Mouse (Mus musculus) brain, adult 10 weeks (tissue): ENCODE measurements around the gene Slc26a11. TPM values are rescaled to one million over a fixed set of nuclear protein-coding genes. Genes with fewer than 3 reads are reported as not detected.

Source experiments
- polyA plus RNA-seq: library from polyadenylated mRNA; stranded (reverse); fragments of 350-450 nt; fragmentation: Illumina TruSeq; extraction: RNeasy Lipid Tissue Mini Kit (QIAGEN cat#74804); gene quantifications from one replicate; pipeline ENCODE4 v1.2.3, GENCODE M21; 2015; ENCODE audit warnings: low read depth, low replicate concordance

Slc26a11 gene
- 4.3 TPM for polyA plus RNA-seq

DNA sequence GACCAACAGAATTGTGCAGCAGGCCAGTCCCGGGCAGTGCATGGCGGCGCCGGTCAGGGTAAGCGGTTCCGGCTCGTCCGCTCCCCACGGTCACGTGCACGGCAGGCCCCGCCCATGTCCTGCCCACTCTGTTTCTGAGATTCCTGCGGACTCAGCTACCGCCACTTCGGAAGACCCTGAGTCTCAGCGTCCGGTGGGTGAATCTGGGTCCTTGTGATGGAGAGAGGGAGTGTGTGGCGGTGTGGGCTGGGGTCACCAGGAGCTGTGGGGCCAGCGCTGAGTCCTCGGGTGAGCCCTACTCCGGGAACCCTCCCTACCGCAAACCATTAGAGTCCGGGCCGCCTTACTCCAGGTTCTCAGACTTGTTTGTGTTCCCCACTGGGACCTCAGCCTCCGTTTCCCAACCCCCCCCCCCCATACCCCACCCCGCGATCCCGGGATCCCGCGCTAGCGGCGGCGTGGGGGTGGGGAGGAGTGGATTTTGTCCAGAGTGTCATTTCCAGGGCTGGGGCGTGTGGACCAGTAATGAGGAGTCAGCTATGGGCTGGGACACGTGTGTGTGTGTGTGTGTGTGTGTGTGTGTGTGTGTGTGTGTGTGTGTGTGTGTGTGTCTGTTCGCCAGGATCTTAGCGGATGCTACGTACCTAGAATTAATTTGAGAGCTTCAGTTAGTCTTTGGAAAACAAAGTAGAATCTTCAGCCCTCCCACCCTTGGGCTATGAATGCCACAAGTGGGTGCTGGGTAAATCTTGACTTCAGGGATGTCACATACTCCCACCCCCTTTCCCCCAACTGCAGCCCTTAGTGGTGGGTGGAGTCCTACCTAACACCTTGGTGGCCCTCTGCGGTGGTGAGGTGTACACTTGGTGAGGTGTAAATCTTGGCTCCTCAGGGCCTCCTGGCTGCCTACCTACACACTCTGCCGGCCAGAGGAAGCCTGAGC, at the start of gene Slc26a11, which contains the start of gene Sgsh:
TSS of gene Slc26a11 (plus strand) at position 115 of the 943 bp plus-strand sequence.
TSS of gene Sgsh (minus strand) at position 94 of the 943 bp plus-strand sequence.

GRCm38 (mm10) chr11:119307658-119307867, 47.8 kb upstream of the Slc26a11 start, which contains the start of gene Card14:
Gene Card14, plus strand, starts transcription at chr11:119307768.

DNA sequence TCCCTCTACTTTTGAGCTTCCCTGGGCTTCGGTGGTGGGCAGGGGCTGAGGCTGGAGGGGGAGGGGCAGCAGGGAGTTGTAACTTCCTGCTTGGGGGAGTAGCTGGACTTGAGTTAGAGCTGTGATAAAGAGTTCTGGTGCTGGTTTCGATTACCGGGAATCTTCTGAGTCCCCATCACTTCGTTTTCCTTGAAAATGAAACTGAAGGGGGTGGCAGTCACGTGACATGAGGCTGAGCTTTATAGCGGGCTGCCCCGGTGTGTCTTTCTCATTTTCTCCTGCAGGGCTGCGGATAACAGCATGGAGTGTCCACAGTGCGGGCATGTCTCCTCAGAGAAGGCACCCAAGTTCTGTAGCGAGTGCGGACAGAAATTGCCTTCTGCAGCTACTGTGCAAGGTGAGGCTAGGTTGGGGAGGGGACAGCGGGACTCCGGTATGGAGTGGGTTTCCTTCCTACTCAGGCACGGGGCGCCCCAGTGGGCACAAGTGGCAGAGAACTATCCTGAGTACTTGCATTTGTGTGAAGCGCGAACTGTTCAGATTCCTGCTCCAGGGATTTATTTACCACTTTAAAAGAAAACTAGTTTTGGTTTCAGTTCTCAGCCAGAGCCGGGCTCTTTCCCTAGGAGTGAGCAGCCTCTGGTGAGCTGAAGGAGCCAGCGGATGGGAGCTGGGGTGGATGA, 37.6 kb downstream of the Slc26a11 start, which contains the start of gene Rnf213:
TSS of gene Rnf213 (plus strand) at position 301 of the 683 bp plus-strand sequence.

Other genes starting within 250 kb of the Slc26a11 start
- 21.5 TPM for gene Tbc1d16, start 127.1 kb upstream of the Slc26a11 start, polyA plus RNA-seq
- gene Ccdc40, start 127.0 kb upstream of the Slc26a11 start, polyA plus RNA-seq, result 1.6 TPM
- gene Gaa, start 87.7 kb upstream of the Slc26a11 start, polyA plus RNA-seq, result 179 TPM
- gene Eif4a3, start 55.5 kb upstream of the Slc26a11 start, polyA plus RNA-seq, result 86.1 TPM
- 0.13 TPM for gene Card14, start 47.8 kb upstream of the Slc26a11 start, polyA plus RNA-seq
- gene Sgsh, start within 50 bp of the Slc26a11 start, polyA plus RNA-seq, result 3.9 TPM
- 5.3 TPM for gene Rnf213, start 37.5 kb downstream of the Slc26a11 start, polyA plus RNA-seq
- 18.7 TPM for gene Endov, start 135.8 kb downstream of the Slc26a11 start, polyA plus RNA-seq
- gene Nptx1, start 192.2 kb downstream of the Slc26a11 start, polyA plus RNA-seq, result 156 TPM
- 32.1 TPM for gene Rptor, start 247.3 kb downstream of the Slc26a11 start, polyA plus RNA-seq